Mouse (Mus musculus) limb, embryonic 13.5 days (tissue): ENCODE measurements around the gene Fam229b. TPM values are rescaled to one million over a fixed set of nuclear protein-coding genes. Genes with fewer than 3 reads are reported as not detected.

ENCODE experiments used
- ATAC-seq: fragments of 200-750 bp; cut with Nextera tagmentation; 2 replicates; pipeline ENCODE4 v1.8.0; 2017; ENCODE audit warnings: low read depth, moderate number of reproducible peaks, moderate TSS enrichment; ENCODE audit not compliant: low FRiP score
- H3K27ac ChIP-seq: fragments of 300-500 bp; sonication (generic); 2 replicates; pipeline ENCODE4 v1.5.1; 2015; ENCODE audit warnings: inconsistent platforms, mild to moderate bottlenecking, moderate library complexity
- H3K27me3 ChIP-seq: fragments of 300-500 bp; sonication (generic); 2 replicates; pipeline ENCODE4 v1.6.1; 2015; ENCODE audit warnings: mild to moderate bottlenecking, inconsistent platforms
- H3K36me3 ChIP-seq: fragments of 300-500 bp; sonication (generic); 2 replicates; pipeline ENCODE4 v1.6.1; 2015; ENCODE audit warnings: inconsistent platforms, mild to moderate bottlenecking, moderate library complexity
- H3K4me1 ChIP-seq: fragments of 300-500 bp; sonication (generic); 2 replicates; pipeline ENCODE4 v1.6.1; 2015; ENCODE audit warnings: inconsistent platforms
- H3K4me2 ChIP-seq: fragments of 300-500 bp; sonication (generic); replicated peaks from 2 replicates; pipeline ENCODE4 v1.6.1; 2015; ENCODE audit warnings: inconsistent platforms, mild to moderate bottlenecking, moderate library complexity
- H3K4me3 ChIP-seq: fragments of 300-500 bp; sonication (generic); 2 replicates; pipeline ENCODE4 v1.5.1; 2015; ENCODE audit warnings: moderate library complexity, mild to moderate bottlenecking, inconsistent platforms
- H3K9ac ChIP-seq: fragments of 300-500 bp; sonication (generic); 2 replicates; pipeline ENCODE4 v1.6.1; 2015; ENCODE audit warnings: mild to moderate bottlenecking, inconsistent platforms
- H3K9me3 ChIP-seq: fragments of 300-500 bp; sonication (generic); 2 replicates; pipeline ENCODE4 v1.6.1; 2016; ENCODE audit warnings: inconsistent platforms
- WGBS: fragments of 180-500 bp; shearing (Covaris S2); methylation state at CpG from one replicate; pipeline ENCODE4 v1.1.7; 2015; 5-methylcytosine and 5-hydroxymethylcytosine counted together
- polyA plus RNA-seq: library from polyadenylated mRNA; unstranded; fragments of >200 nt; fragmentation: Nextera tagmentation; extraction: Ambion mirVana; gene quantifications from 2 replicates; pipeline ENCODE4 v1.2.1, GENCODE M21; 2015

The Fam229b gene
- 13.5 and 14.7 TPM in 2 replicates for polyA plus RNA-seq

DNA sequence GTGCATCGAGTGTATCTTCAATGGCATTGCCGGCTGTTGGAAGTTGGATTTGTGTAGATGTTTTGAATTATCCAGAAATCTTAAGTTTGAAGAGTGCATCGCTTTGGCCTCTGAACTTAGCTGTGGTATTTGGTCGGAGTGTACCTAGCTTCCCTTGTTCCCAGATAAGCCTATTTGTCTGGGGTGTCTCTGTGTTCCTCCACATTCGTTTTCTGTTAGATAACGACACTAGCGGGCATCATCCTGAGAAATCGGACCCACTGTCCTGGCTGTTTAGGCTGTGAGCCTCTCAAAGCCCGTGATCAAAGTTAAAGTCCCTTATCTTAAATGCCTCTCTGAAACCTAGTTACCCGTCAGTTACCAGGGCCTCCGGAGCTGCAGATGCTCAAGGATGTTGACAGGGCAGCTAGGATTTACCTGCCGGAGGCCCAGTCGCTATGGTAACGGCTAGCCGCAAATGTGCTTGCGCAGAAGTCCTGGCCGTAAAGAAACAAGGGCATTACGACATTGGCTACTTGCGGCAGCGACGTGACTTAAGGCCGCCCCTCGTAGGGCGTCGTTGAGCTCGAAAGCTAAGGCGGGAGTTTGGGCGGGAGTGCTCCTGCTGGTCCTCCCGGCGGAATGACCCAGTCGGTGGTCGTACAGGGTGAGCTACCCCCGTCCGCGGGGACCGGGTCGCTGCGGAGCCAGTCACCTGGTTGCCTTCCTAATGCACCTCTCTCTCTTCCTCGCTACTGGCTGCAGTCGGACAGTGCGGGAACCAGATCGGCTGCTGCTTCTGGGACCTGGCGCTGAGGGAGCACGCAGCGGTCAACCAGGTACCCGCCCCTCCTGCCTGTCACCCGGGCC is at the start of gene Fam229b, which contains the start of gene Tube1:
Fam229b (minus strand) TSS at position 453 of the 849 bp plus-strand sequence.
Tube1 (plus strand) TSS at position 515 of the 849 bp plus-strand sequence.
- H3K4me3 ChIP-seq, result peak within 1 kb of the TSS; percentile 79
- H3K27ac ChIP-seq, result no peak within 1 kb of the TSS
- H3K36me3 ChIP-seq, result peaks cover 19% of the 10 kb centered on the region
- no peaks in the 10 kb centered on the region for H3K27me3 ChIP-seq
- peak within 1 kb of the TSS; percentile 80 for H3K9ac ChIP-seq
- WGBS, result 5% methylated on average over 47 of the region's 47 CpGs
- ATAC-seq, result peak; percentile 92
- no peaks in the 10 kb centered on the region for H3K9me3 ChIP-seq
- H3K4me1 ChIP-seq, result peaks cover 6% of the 10 kb centered on the region
- peak within 1 kb of the TSS; percentile 88 for H3K4me2 ChIP-seq

DNA sequence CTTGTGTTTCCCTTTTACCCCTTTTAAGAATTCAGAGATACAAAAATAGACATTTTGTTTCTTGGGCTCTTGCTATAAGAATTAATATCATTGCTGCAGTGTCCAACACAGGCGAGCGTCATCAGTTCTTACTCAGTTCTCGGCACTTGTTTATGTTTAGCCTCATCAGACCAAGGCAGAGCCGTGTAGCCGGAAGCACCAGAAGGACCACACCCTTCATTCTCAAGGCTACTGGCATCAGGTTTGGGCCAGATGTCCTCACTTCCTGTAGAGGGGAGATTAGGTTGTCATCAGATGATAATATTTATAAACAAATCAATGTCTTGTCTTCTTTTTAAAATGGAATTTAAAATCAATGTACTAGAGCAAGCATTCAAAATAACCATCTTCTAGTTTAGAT is 43.3 kb upstream of the Fam229b start:
- whole genome bisulfite sequencing, result 88% methylated on average over 5 of the region's 5 CpGs
- H3K27ac ChIP-seq, result no peak overlapping the region
- peaks cover 27% of the 10 kb centered on the region for H3K4me1 ChIP-seq
- H3K9me3 ChIP-seq, result peaks cover 6% of the 10 kb centered on the region; the same call in 1 of the 2 replicates
- H3K27me3 ChIP-seq, result no peaks in the 10 kb centered on the region
- ATAC-seq, result no peak
- H3K4me2 ChIP-seq, result no peak overlapping the region
- H3K4me3 ChIP-seq, result no peak overlapping the region
- no peak overlapping the region for H3K9ac ChIP-seq
- no peaks in the 10 kb centered on the region for H3K36me3 ChIP-seq

DNA sequence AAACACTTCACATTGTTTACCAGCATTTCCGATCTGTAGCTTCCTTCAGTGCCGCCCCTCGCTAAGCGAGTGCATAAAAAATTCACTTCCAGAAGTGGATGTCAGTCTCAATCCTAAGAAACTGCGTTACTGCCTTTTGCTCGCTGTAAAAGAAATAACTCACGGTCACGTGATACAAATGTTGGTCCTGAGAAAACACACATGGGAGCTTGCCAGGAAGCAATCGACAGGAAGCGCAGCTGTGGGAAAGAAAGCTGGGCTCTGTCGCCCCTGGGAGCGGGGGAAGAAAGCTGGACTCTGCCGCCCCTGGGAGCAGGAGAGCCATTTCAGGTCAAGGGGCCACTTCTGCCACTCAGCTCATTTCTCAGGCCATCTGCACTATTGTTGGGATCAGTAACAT is 39.4 kb upstream of the Fam229b start:
- Histone ChIP-seq H3K4me2 (peak overlapping the region; percentile 43), H3K27me3 (no peaks in the 10 kb centered on the region), H3K9ac (no peak overlapping the region), H3K36me3 (no peaks in the 10 kb centered on the region), H3K4me1 (peaks cover 43% of the 10 kb centered on the region), H3K9me3 (peaks cover 4% of the 10 kb centered on the region; the same call in 1 of the 2 replicates), H3K27ac (0 out of 2 replicates have a peak overlapping the region, but pooled peaks have one; percentile 10), H3K4me3 (no peak overlapping the region)
- WGBS, result 35% methylated on average over 13 of the region's 13 CpGs
- ATAC-seq, result no peak

DNA sequence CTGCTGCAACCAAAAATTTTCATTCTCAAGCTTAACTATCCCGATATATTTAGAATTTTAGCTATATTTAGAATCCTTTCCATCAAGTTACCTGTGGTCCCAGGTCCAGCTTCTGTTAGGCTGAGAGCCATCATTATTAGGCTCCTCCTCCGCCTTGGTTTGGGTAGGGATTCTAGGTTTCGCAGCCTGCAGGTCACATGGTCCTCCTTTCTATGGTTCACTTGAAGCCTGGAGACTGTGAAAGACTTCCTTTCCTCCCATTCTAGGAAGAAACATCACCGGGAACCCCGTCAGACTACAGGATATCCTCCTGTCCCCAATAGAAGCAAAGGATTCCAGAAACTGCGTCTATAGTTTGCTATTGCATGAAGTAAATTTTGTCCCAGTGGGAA is 38.8 kb upstream of the Fam229b start:
- Histone ChIP-seq H3K9me3 (no peaks in the 10 kb centered on the region), H3K27me3 (no peaks in the 10 kb centered on the region), H3K9ac (no peak overlapping the region), H3K4me3 (no peak overlapping the region), H3K27ac (peak overlapping the region; percentile 28; the same call in 1 of the 2 replicates), H3K4me2 (peak overlapping the region; percentile 69), H3K36me3 (no peaks in the 10 kb centered on the region), H3K4me1 (peaks cover 43% of the 10 kb centered on the region)
- no peak for ATAC-seq
- 82% methylated on average over 6 of the region's 6 CpGs for WGBS

DNA sequence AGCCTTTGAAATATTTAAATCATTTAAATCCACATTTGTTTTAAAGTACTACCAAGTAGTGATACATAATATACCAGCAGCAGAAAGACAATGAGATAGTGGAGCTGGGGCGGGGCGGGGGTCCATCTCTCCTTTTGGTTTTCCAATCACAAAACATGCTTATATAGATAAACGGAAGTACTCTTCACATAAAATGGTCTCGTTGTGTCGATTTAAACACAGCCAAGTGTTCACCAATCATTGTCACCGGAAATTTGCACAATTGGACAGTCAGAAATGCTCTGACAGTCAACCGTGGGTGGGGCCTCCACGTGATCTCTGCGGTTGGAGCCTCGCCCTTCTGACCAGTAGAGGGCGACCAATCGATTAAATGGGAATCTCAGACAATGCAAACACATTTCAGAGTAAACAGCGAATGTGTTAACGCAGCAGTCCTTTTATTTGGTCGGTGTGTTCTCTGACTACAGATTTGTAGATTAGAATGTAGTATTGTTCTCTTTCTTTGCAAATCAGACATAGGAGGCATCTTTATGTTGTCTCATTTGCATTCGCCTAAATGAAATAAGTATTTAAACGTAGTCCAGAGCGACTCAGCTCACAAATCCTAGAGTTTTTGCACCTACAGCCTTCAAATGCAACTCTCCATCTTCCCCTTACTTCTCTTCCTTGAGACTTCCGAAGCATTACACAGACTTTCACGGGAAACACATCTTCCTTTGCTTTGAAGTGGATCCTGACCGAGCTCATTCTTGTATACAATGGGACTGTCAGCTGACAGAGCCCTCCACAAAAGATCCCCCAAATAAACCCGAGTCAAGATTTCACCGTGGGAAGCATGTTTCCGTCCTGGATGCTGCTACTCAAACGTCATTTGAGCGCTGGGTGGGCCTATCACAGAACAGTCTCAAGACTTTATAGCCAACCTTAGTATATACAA is 38.2 kb upstream of the Fam229b start:
- 23% methylated on average over 26 of the region's 26 CpGs for WGBS
- peak overlapping the region; percentile 43 for H3K4me3 ChIP-seq
- peaks cover 43% of the 10 kb centered on the region for H3K4me1 ChIP-seq
- no peaks in the 10 kb centered on the region for H3K36me3 ChIP-seq
- H3K4me2 ChIP-seq, result peak overlapping the region; percentile 69
- peak overlapping the region; percentile 63 for H3K27ac ChIP-seq
- no peaks in the 10 kb centered on the region for H3K9me3 ChIP-seq
- H3K9ac ChIP-seq, result peak overlapping the region; percentile 2; the same call in 1 of the 2 replicates
- no peaks in the 10 kb centered on the region for H3K27me3 ChIP-seq
- peak; percentile 68 for ATAC-seq

DNA sequence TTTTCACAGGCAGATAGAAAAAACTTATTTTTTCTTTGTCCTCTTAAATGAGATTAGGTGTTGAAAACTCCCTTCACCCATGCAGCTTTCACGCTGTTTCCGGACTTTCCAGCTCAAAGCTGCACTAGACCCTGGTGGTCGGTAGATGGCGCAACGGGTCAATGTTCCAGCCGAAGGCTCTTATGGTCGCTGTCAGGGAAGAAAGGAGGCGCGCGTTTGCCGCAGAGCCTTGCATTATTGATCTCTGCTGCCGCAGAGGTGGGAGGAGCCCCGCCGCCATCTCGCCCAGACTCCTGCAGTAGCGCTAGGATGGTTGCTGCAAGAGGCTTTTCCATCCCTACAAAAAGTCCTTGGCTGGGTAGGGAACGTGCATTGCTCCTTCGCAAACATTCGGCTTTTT is 37.4 kb upstream of the Fam229b start:
- WGBS, result under 1% methylated on average over 19 of the region's 19 CpGs
- H3K27me3 ChIP-seq, result no peaks in the 10 kb centered on the region
- ATAC-seq, result peak; percentile 89
- peak overlapping the region; percentile 69 for H3K4me2 ChIP-seq
- H3K27ac ChIP-seq, result peak overlapping the region; percentile 63; the same call in 1 of the 2 replicates
- no peaks in the 10 kb centered on the region for H3K9me3 ChIP-seq
- H3K4me1 ChIP-seq, result peaks cover 43% of the 10 kb centered on the region
- peak overlapping the region; percentile 43 for H3K4me3 ChIP-seq
- peak overlapping the region; percentile 2; the same call in 1 of the 2 replicates for H3K9ac ChIP-seq
- no peaks in the 10 kb centered on the region for H3K36me3 ChIP-seq

DNA sequence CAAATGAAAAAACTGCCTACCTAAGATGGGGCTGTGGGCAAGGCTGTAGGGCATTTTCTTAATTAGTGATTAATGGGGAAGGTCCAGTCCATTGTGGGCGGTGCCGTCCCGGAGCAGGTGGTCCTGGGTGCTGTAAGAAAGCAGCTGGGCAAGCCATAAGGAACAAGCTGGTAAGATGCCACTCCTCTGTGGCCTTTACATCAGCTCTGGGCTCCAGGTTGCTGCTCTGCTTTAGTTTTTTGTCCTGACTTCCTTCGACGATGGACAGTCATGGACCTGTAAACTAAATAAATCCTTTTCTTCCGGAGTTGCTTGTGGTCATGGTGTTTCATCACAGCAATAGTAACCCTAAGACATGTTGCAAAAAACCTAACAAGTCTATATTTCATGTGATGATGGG is 37.0 kb upstream of the Fam229b start:
- Histone ChIP-seq H3K27me3 (no peaks in the 10 kb centered on the region), H3K4me3 (no peak overlapping the region), H3K4me2 (peak overlapping the region; percentile 69), H3K4me1 (peaks cover 43% of the 10 kb centered on the region), H3K9me3 (no peaks in the 10 kb centered on the region), H3K27ac (no peak overlapping the region), H3K9ac (no peak overlapping the region), H3K36me3 (no peaks in the 10 kb centered on the region)
- ATAC-seq, result no peak
- WGBS, result 9% methylated on average over 6 of the region's 6 CpGs

DNA sequence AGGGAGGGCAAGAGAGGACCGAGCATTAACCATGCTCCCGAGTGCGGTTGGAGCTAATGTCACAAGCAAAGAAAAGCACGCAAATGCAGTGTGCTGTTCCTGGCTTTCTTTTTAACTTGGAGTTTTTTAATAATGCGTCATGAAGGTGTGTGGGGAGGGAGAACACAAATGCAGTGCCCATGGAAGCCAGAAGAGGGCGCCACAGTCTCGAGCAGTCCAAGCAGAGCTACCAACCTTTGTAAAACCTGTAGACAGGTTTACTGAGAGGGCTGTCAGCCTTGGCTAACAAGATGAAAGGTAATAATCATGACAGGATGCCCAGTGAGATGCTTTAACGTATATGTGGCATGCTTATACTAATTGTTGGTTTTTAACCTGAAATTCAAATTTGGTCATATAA is 36.5 kb upstream of the Fam229b start:
- no peak for ATAC-seq
- Histone ChIP-seq H3K9ac (no peak overlapping the region), H3K4me1 (peaks cover 42% of the 10 kb centered on the region), H3K4me2 (peak overlapping the region; percentile 69), H3K27me3 (no peaks in the 10 kb centered on the region), H3K4me3 (peak overlapping the region; percentile 23), H3K27ac (0 out of 2 replicates have a peak overlapping the region, but pooled peaks have one; percentile 10), H3K36me3 (no peaks in the 10 kb centered on the region), H3K9me3 (no peaks in the 10 kb centered on the region)
- 3% methylated on average over 8 of the region's 8 CpGs for WGBS

DNA sequence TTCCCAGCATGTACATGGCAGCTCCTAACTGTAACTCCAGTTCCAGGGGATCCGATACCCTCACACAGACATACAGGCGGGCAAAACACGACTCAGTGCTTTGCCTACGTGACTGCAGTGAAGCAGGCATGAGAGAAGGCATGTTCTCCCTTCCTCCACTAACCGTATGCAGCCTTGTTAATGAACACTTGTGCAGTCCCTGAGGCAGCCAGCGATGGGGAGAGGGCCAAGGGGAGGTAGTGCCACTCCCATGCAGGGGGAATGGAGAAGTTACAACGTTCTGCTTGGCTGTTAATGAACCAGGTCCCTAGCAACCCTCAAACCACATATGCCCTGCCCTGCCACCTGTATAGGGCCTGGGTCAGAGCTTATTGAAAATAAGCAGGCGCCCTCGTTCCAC is 35.9 kb upstream of the Fam229b start:
- H3K4me3 ChIP-seq, result peak overlapping the region; percentile 23
- H3K4me1 ChIP-seq, result peaks cover 37% of the 10 kb centered on the region
- no peaks in the 10 kb centered on the region for H3K36me3 ChIP-seq
- no peaks in the 10 kb centered on the region for H3K9me3 ChIP-seq
- H3K27ac ChIP-seq, result 0 out of 2 replicates have a peak overlapping the region, but pooled peaks have one; percentile 10
- WGBS, result 20% methylated on average over 9 of the region's 9 CpGs
- peak overlapping the region; percentile 69 for H3K4me2 ChIP-seq
- ATAC-seq, result no peak
- no peaks in the 10 kb centered on the region for H3K27me3 ChIP-seq
- peak overlapping the region; percentile 50; the same call in 1 of the 2 replicates for H3K9ac ChIP-seq

DNA sequence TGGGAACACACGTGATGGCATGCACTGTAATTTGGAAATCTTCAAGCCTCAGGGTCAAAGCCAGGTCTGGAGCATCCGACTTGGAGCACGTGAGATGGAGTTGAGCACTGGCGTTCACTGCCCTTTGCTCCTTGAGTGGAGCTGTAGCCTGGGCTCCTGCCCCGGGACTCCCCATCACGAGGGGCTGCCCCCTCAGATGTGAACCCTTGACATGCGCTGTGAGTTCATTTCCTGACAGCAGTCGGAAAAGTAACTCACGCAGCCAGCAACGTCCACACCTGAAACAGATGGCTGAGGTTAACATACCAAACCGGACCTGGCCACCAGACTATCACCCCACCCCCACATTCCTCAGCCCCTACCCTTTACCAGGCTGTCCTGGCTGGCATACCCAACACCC is 33.9 kb upstream of the Fam229b start:
- whole genome bisulfite sequencing, result 59% methylated on average over 11 of the region's 11 CpGs
- Histone ChIP-seq H3K4me3 (no peak overlapping the region), H3K4me1 (peaks cover 29% of the 10 kb centered on the region), H3K4me2 (no peak overlapping the region), H3K9ac (no peak overlapping the region), H3K9me3 (no peaks in the 10 kb centered on the region), H3K27ac (no peak overlapping the region), H3K36me3 (no peaks in the 10 kb centered on the region), H3K27me3 (no peaks in the 10 kb centered on the region)
- ATAC-seq, result no peak

DNA sequence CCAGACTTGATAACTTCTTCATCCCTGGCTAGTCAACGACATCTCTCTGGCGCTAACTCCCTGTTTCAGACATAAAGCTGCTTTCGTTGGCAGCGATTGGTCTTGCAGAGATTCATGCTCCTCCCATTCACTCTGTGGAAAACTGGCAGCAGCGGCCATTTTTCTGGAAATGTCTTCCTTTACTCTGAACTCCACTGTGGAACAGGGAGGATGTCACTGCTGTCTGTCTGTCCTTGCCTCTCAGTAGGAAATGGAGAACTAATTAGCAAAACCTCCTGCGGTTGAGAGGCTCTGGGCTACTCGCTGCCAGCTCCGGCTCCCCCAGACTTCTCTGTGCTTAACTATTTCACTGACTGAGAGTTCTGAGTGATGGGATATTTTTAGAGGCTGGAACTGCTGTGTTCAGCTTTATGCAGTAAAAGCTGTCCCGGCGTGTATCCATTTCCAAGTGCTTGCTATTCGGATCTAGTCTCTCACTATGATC is 32.0 kb upstream of the Fam229b start:
- peak overlapping the region; percentile 26 for H3K4me3 ChIP-seq
- peaks cover 21% of the 10 kb centered on the region for H3K4me1 ChIP-seq
- no peaks in the 10 kb centered on the region for H3K36me3 ChIP-seq
- 29% methylated on average over 11 of the region's 11 CpGs for WGBS
- H3K27ac ChIP-seq, result no peak overlapping the region
- H3K27me3 ChIP-seq, result no peaks in the 10 kb centered on the region
- no peak overlapping the region for H3K9ac ChIP-seq
- ATAC-seq, result 0 out of 2 replicates have a peak, but pooled peaks have one; percentile 28
- H3K4me2 ChIP-seq, result peak overlapping the region; percentile 46
- no peaks in the 10 kb centered on the region for H3K9me3 ChIP-seq
